Mouse (Mus musculus) embryonic fibroblast, embryonic 13.5 days (primary cell): Measurements from ENCODE around the gene Rab6a.

Source experiments
- CTCF ChIP-seq: IDR thresholded peaks from 2 replicates; pipeline ENCODE4 v1.5.1; 2011; ENCODE audit warnings: mild to moderate bottlenecking, control low read depth, low read length, moderate library complexity, borderline replicate concordance; ENCODE audit not compliant: insufficient read depth
- POLR2A ChIP-seq: IDR thresholded peaks from 2 replicates; pipeline ENCODE4 v1.6.1; 2011; ENCODE audit warnings: low read depth, mild to moderate bottlenecking, control low read depth, low read length, moderate library complexity

DNA sequence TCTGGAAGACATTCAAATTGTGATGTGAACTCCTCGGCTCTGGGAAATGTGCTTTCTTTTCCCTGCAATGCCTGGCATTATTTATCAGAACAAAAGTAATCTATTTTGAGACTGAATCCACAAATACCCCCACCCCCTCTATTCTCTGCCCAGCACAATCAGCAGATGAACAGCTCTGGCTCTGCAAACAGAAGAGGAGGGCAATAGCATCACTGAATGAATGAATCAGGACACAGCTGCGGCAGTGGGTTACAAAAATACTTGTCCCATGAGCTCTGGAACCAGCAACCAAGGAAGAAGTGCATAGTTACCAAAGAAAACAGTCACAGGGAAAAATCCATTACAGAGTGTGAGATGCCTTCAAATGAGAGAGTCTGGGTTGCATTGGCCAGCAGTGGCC, 28.4 kb upstream of the Rab6a start:
- no peak for TF ChIP-seq CTCF
- TF ChIP-seq POLR2A, result no peak
